Mouse (Mus musculus) gastrocnemius, postnatal 14 days (tissue): ENCODE results near the gene Prkcsh. TPM values are rescaled to one million over a fixed set of nuclear protein-coding genes. Genes with fewer than 3 reads are reported as not detected.

Source experiments
- DNase-seq: peaks from one replicate; pipeline ENCODE4 v3.0.0; 2021; ENCODE audit warnings: mixed read lengths
- intact Hi-C: fragments of 180-260 bp; cut with DNase I; formaldehyde crosslinking; loops from one replicate; pipeline ENCODE4 v1.15.1; 2025; ENCODE audit warnings: low total_unique reads
- long read RNA-seq, 2 experiments: library from polyadenylated mRNA; stranded (forward); transcript quantifications; one replicate each; pipeline ENCODE4 v2.0.0; 2021
- total RNA-seq, 2 experiments: library from RNA; stranded (reverse); gene quantifications; 2 replicates each; pipeline ENCODE4 v1.2.3; 2021

The Prkcsh gene
- total RNA-seq: 10 to 100 TPM; 28.6 to 29.8 TPM
- long read RNA-seq, experiment 1, transcript Prkcsh-202 (18 exons, 1,983 nt): major isoform, 15 of 43 reads
- long read RNA-seq, experiment 1, transcript Prkcsh-201 (18 exons, 2,012 nt): minor isoform, 14 of 43 reads
- long read RNA-seq, experiment 1, partial matches to known transcripts: 8 of 43 reads
- long read RNA-seq, experiment 1, other reads (novel, unspliced or antisense): 4 of 43 reads
- long read RNA-seq, experiment 2, transcript Prkcsh-201 (18 exons, 2,012 nt): major isoform, 19 of 36 reads
- long read RNA-seq, experiment 2, transcript Prkcsh-202 (18 exons, 1,983 nt): minor isoform, 10 of 36 reads
- long read RNA-seq, experiment 2, partial matches to known transcripts: 3 of 36 reads
- long read RNA-seq, experiment 2, other reads (novel, unspliced or antisense): 3 of 36 reads

DNA sequence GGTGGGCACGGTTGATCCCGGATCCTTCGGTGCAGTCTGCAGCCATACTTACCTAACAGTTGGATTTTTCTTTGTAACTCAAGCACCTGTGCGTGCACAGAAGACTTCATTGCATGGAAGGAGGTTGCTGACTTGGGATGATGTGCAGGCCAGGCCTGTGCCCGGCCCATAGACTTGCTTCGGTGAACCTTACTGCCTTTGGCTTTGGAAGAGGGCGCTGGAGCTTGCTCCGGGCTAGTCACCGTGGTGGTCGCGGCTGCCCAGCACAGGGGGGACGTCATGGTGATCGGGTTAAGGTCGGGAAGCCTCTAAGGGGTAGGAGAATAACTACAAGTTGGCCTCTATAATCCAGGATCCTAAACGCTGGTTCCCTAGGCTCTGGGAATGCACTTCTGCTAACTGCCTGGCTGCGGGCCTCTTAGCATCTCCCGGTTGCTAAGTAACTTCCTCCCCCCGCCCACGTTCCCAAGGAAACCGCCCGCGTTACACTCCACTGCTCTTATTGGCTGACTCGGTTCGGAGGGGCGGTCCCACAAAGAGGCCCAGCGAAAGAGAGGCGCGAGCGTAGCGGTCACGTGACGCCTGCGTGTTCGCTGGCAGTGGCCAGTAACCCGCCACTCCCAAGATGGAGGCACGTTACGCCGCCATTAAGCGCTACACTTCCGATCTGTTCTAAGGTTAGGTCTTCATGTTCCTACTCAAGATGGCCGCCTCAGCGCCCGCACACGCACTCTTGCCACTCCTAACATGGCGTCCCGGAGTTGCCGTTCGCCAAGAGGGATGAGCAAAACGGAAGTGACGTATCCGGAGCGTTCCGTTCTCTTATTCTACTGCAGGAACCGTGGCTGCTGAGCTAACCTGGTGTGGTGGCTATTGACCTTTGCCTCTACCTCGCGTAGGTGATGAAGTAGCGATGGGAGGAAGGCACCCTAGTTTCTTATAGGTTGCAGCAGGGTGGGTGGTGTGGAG, at the start of gene Prkcsh, which contains the start of gene Ccdc151:
Gene Prkcsh (plus strand): TSS at position 613 of the 969 bp plus-strand sequence.
Gene Ccdc151 (minus strand): TSS at position 441 of the 969 bp plus-strand sequence.
- intact Hi-C loops: no loop called here
- DNase-seq: peak; percentile 100

DNA sequence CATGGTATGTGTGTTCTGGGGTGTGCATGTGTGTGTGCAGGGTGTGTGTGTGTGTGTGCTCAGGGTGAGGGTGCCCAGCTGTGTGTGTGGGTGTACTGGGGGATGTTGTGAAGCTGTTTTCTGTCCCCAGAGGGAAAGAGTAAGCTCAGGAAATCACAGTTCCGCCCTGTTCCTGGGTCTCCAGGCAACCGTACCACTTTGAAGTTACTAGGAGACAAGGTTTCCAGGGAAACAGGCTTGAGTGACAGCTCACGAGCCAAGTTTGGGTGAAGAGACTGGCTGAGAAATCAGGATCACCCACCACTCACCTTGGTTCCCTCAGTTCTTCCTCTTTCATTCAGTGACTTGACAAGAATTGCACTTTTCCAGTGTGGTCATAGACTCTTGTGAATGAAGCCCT, 49.0 kb upstream of the Prkcsh start:
- intact Hi-C loops: no loop called here
- no peak for DNase-seq

DNA sequence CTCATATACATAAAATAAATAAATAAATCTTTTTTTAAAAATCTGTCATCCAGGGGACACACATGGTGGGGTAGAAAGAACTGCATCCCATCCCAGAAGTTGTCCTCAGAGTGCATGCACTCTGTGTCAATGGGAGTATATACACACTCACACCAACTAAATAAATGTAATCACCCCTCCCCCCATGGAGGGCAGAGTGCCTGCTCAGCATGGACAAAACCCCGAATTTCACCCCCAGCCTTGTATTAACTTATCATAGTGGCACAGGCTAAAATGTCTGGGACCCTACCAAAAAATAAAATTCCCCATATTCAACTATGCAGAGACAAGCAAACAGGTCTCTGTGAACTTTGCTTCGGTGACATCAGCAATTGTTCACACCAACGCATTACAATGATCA, 48.0 kb upstream of the Prkcsh start:
- no peak for DNase-seq
- intact Hi-C loops: no loop called here

DNA sequence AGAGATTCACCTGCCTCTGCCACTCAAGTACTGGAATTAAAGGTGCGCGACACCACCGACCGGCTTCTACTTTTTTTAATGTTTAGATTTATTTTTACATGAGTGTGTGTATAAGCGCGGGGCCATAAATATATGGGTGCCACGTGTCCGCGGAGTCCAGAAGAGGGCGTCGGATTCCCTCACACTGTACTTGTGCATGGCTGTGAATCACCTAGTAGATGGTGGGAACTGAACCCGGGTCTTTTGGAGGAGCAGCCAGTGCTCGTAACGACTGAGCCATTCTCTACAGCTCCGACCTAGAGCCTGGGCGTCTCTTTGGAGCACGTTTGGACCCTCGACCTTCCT, 47.4 kb upstream of the Prkcsh start:
- intact Hi-C loops: no loop called here

DNA sequence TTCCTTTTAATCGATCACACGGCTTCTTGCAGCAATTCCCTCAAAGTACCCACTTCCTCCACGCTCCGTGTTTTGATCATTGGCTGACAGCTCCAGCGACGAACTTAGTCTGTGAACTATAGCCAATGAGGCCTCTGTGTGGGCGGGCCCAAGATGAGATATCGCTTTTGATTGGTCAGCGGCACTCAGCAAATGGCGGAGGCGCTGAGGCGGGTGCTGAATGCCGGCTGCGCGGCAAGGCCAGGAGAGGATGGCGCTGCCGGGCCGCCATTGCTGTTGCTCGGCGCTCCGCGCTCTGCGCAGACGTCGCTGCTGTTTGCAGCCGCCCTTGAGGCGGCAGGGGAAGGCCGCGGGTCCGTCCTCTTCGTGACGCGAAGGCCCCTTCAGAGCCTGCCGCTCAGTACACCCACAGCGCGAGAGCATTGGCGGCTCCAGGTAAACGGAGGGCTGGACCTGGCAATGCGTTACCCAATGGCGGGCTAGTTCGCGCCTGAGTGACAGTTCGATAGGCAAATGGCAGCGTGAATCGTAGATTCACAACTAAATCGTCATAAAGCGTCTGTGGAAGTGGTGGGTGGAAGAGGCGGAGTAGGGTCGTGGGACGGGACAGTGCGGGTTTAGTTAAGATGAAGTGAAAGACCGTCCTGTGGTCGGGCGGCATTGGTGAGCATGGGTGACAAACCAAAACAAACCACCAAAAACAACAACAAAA, 46.9 kb upstream of the Prkcsh start, which contains the start of gene Swsap1:
Gene Swsap1 (plus strand): TSS at position 186 of the 712 bp plus-strand sequence.
- DNase-seq: peak; percentile 95
- intact Hi-C loops: no loop called here

More for the DNA sequence above, 47.4 kb upstream of the Prkcsh start:
- no peak for DNase-seq

DNA sequence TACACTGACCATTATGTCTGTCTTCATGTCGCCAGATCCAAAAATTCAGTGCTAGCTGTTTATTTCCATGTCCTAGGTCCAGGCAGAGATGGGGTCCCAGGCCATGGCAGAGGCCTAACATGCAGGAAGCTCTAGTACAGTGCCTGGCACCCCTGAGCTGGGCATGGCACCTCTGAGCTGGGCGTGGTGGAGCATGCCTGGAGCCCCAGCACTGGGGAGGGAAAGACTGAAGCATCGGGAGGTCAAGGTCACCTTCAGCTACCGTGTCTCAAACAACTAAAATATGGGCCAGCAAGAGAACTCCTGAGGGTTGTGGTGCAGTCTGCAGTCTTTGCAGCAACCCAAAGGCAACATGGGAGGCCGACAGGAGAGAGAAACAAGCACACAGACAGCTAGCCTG, 44.2 kb upstream of the Prkcsh start:
- intact Hi-C loops: no loop called here
- no peak for DNase-seq

DNA sequence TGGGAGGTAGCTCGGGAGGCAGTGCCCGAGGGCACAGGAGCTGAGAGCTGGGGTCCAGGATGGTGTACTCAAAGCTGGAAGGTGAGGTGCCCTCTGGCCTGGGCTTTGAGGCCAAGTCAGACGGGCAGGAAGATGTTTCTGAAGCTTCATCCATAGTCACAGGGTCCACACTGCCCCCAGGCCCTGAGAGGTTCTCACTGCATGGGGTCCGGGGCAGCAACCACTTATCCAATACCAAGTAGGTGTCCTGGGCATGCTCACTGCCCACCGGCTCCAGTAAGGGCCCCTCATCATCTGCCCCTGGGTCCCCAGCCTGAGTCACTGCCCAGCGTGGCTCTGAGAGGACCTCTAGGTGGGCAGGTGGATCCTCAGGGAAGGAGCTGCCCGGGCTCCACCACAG, 43.4 kb upstream of the Prkcsh start:
- DNase-seq: no peak
- intact Hi-C loops: no loop called here

DNA sequence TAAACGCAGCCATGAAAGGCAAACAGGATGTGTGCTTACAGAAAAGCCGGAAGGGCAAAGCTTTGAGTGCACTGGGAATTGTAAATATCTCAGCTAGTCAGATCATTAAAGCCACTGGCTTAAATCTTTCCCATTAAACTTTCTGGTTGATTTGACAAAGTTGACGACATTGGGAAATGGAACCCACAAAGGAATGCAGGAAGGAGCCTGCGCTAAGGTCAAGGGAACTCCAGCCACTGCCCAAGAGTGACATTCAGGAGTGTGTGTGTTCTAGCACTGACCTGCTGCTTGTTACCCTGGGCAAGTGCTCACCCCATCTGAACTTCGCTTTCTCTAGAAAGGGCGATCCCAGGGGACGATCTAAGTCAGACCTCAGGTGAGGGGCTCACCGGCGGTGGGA, 42.5 kb upstream of the Prkcsh start:
- DNase-seq: no peak
- intact Hi-C loops: no loop called here

DNA sequence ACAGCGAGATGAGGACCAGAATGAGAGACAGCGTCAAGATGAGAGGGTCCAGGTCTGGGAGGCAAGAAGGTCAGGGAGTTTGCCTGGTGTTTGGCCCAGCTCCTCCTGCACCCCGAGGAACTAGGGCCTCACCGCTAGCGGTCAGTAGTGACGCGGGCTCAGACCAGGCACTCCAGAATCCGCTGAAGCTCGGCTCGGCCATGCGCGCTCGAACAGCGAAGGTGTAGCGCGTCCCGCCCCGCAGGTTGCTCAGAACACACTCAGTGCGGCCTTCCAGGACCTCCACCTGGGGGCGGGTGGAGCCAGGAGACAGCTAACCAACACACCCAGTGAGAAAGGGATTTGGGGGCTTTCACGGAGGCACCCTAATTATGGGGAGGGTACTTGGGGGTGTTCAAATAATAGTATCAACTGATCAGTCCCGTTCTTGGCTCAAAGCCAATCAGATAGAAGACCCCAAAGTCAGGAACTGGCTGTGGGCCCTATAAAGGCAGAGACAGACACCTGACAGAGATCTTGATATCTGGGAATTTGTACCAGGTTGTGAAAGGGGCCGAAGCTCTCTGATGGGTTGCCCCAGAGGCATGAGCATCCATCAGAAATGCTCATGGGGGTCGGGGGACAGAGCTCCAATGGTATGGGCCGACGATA, 41.9 kb upstream of the Prkcsh start:
- intact Hi-C loops: no loop called here
- DNase-seq: no peak

DNA sequence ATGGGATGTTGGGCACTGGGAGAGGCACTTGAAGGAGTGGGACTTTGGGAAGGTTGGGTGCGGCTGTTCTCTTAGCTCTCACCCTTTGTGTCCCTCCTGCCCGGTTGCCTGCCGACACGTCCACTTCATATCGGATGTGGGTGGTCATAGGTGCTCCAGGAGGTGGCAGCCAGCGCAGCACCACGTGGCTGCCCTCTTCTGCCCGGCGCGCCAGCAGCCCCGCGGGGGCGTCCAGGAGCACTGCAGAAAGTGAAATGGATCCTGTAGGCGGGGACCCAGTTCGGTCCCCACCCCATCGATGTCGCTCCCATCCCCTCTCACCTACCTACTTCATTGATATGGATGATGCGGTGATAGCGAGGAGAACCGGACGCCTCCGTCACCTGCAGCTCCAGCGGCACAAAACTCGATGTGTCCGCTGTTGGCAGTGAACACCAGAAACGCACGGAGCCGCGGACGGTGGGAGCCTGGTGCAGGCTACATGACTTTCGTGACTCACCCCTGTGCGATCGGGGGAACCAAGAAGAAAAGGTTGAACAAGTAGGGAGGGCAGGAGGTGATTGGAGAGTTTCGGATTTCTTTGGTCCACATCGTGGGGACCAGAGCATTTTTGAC, 41.1 kb upstream of the Prkcsh start:
- DNase-seq: no peak
- intact Hi-C loops: no loop called here

DNA sequence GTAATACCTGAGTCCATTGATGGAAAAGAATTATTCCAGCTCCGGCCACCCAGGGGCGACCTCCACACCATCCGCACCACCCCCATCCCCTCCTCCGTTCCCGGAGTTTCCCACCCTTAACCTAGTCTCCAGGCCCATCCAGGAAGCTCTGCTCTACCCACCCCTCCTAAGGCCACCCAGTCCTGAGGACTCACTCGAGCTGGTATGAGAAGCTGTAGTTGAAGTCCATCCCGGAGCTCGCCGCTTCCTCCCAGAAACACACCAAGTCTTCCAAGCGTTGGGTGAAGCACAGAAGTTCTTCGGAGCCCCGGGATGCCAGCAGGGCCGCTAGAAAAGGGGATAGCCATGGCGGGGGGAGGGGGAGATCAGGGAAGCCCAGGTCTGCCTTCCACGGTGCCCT, 40.6 kb upstream of the Prkcsh start:
- DNase-seq: no peak
- intact Hi-C loops: no loop called here

DNA sequence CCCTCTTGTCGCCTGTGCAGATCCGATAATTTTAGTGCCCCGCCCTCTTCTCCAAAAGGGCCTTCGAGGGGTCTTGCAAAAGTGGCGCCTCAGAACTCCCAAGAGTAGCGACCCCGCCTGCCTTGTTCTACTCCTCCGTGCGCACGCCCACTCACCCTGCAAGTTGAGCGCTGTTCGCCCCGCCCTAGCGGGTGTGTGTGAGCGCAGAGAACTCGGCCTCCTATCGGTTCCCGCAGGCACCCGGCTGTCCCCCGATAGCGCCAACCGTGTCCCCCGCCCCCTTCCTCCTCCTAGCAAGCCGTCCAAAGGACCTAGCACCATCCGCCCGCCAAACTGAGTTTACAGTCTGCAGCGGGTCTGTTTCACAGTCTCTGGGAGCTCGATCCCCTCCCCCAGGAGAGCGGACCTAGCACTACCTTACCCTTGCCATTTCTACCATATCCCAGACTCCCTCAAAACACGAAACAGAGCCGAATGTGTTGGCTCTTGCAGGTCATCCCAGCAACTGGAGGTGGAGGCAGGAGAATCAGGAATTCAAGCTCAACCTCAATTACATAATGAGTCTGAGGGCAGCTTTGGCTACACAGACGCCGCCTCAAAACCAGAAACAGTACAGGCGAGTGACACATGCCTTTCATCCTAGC, 40.1 kb upstream of the Prkcsh start:
- DNase-seq: peak; percentile 68
- intact Hi-C loops: no loop called here

DNA sequence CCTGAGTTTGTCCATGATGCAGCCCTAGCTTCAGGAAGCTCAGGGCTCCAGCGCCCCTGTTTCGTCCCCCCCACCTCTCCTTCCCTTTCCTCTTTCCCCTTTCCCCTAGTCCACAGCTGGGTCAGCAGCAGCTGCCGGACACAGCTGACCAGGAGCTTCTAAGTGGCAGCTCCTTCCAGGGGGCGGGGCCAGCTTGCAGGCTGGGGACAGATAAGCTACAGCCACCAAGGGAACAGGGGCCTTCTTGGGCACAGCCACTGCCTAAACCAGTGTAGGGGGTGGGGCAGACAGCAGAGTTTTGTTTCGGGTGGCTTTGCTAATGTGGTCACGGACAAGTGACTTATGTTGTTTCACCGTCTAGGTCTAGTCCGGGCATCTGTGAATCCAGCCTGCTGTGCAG, 39.2 kb upstream of the Prkcsh start, which contains the start of gene Epor:
Gene Epor (minus strand): TSS at position 90 of the 400 bp plus-strand sequence.
- intact Hi-C loops: no loop called here
- DNase-seq: peak; percentile 79

DNA sequence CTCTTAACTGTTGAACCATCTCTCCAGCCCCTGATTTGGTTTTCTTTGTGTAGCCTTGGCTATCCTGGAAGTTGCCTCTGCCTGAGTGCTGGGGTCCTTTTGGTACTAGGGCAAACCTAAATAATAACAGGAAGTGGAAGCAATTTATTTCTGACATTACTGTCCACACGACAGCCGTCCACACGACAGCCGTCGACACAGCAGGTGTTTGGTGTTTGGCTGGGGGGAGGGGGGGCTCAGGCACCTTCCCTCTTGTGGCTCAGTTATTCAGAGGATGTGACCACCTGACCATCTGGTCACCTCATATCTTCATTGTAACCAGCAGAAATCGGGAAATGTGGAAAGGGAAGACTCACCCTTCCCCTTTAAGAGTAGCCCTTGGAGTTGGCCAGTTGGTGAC, 33.7 kb upstream of the Prkcsh start:
- intact Hi-C loops: no loop called here
- DNase-seq: no peak

DNA sequence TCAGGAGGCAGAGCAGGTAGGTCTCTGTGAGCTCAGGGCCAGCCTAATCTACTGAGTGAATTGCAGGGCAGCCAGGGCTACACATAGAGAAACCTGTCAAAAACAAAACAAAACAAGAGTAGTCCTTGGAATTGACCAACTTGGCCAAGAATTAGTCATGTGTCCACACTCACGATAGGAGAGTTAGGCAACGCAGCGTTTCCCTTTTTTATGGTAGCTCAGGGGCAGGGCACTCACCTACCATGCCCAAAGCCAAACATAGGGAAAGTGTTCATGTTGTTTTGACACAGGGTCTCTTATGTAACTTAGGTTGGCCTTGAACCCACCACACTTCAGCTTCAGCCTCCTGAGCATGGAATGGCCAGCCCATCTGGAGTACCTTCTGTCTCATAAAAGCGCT, 33.3 kb upstream of the Prkcsh start:
- intact Hi-C loops: no loop called here
- DNase-seq: no peak

DNA sequence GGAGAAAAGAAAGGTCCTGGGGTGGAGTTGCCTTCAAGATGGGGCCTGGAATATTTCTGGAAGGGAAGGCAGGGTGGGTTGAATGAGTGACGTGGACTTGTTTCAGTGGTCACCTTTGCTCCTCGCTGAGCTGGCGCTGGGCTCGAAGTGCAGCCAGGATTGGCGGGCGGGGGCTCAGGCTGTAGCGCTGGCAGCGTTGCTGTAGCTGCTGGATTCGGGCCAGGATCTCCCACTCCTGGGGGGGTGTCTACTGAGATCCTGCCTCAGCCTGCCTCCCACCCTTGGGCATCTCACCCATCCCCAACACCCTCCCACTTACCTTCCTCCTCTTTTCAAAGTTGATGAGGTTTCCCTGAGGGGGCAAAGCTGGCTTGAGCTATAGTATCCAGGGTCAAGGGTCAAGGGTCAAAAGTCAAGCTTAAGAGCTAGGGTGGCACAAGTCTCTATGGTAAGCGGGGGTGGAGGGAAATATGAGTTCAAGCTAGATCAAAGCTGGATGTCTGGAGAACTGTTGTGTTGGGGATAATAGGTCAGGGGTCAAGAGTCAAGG, 25.9 kb upstream of the Prkcsh start:
- intact Hi-C loops: loop anchor here (10.0 kb wide), 1 partner anchor 168 kb away; no protein-coding TSS in a partner anchor
- DNase-seq: no peak

DNA sequence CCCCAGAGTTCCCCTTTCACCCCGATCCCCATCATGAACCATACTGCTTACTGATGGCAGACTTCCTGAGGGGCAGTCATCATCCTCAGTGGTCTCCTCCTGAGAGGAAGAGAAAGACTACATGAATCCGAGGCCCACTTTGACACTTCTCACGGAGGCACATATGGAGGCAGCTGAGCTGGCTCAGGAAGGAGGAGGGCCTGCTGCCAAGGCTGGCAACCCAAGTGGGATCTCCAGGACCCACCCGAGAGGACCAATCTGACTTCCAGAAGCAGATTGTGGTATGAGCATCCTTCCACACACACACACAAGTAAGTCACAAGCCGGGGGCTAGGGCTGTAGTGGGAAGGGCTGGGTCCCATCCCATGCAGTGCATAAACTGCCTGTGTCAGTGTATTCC, 25.3 kb upstream of the Prkcsh start:
- DNase-seq: no peak
- intact Hi-C loops: loop anchor here (10.0 kb wide), 1 partner anchor 167 kb away; no protein-coding TSS in a partner anchor

DNA sequence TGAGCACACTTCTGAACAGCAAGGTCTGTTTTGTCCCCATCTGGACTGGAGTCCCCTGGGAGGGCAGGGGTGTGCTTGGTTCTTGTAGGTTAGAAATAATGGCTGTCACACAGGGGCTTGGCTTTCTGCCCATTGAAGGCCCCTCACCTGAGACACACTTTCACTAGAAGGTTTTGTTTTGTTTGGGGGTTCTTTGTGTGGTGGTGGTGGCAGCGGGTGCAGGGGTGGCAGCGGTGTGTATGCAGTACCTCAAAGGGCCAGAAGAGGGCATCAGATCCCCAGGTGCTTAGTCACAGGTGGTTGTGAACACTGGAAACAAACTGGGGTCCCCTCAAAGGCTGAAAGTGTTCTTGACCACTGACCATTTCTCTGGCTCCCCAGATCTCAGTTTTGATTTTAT, 24.6 kb upstream of the Prkcsh start:
- intact Hi-C loops: loop anchor here (10.0 kb wide), 1 partner anchor 167 kb away; no protein-coding TSS in a partner anchor
- DNase-seq: no peak
